Mouse (Mus musculus): ENCODE data around the gene Gm44502. TPM values are rescaled to one million over a fixed set of nuclear protein-coding genes. Genes with fewer than 3 reads are reported as not detected.

The Gm44502 gene
- total RNA-seq, 2 experiments from 2014 or later: 0.71 TPM; not detected in 1

GRCm38 (mm10) chr15:89415282-89415681, 14.2 kb downstream of the Gm44502 start:
- DNase-seq: no peak
- intact Hi-C loops (cut with DNase I; ENCODE audit: low total_unique reads): no loop called here

DNA sequence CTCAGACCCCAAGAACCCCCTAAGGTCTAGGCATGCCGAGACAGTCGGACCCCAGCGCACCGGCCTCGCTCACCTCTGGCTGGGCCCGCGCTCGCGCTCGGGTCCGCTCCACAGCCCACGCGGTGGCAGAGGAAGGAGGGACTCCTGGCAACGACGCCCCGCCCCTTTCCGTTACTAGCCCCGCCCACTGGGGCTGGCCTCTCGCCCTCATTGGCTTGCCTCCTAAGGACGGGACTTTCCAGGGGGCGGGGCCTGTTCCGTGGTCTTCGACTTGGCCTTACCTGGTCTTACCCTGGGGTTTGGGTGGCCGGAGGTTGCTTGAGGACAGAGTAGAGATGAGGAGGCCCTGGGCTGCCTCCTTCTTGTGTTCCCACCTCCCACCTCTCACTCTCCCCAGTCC, 19.4 kb downstream of the Gm44502 start, which contains the start of gene Syce3:
Gene Syce3, minus strand, starts transcription at position 386 of the 400 bp plus-strand sequence.
- intact Hi-C loops (cut with DNase I; ENCODE audit: low total_unique reads): no loop called here
- no peak for DNase-seq

DNA sequence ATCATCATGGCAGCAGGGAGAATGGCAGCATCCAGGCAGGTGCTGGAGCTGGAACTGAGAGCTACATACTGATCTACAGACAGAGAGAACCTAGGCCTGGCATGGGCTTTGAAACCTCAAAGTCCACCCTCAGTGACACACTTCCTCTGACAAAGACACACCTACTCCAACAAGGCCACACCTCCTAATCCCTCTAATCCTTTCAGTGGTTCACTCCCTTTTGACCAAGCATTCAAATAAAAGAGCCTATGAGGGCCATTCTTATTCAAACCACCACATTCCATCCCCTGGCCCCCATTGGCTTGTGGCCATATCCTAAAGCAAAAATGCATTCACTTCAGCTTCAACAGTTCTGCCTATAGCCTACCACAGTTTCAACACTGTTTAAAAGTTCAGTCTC, 22.8 kb downstream of the Gm44502 start:
- no peak for DNase-seq
- intact Hi-C loops (cut with DNase I; ENCODE audit: low total_unique reads): no loop called here

DNA sequence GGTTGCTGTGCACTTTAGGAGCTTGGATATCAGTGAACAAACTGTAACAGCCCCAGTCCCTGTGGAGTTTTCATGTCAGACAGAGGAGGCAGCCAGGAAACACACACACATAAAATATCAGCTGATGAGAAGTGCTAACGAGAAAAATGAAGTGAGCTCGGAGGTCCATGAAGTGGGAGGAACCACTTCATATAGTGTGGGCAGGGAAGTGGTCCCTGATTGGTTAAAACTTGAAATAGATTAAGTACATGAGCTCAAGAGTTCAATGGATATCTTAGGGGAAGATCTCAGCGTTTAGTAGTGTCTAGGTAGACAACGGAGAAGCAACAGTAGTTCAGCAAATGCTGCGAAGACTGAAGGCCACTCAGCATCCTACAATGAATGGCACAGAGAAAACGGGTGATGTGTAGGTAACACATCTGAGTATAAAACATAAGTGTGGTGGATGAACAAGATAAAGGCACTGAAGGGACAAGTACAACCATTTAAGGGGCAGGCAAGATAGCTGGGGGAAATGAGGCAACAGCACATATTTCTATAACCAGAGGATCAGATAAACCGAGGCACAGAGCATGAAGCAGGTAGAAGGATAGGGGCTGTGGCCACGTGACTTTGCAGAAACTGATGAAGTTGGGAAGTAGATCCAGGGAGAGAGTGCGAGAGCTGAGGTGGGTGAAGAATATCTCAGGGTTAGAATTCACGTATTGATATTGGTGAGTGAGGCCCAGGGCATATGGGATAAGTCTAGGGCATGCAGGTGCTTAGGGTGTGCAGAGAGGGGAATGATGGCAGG, 24.5 kb downstream of the Gm44502 start:
- intact Hi-C loops (cut with DNase I; ENCODE audit: low total_unique reads): no loop called here
- DNase-seq: no peak

GRCm38 (mm10) chr15:89402471-89402870, 27.0 kb downstream of the Gm44502 start:
- intact Hi-C loops (cut with DNase I; ENCODE audit: low total_unique reads): no loop called here
- DNase-seq: no peak

DNA sequence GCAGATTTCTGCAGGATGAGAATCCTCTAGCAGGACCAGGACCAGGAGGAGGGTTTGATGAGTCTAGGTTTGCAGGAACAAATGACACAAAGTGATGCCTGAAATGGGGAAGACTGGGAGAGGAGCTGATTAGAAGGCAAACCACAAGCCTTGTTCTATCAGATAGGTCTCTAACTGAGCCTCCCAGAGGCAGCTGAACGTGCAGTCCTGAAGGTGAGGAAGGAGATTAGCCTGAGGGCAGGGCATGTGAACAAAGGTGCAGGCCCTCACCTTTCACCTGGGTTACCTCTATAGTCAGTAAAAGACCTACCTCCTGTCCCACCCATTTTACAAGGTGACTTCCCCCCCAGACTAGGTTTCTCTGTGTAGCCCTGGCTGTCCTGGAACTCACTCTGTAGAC, 29.8 kb downstream of the Gm44502 start:
- DNase-seq: no peak
- intact Hi-C loops (cut with DNase I; ENCODE audit: low total_unique reads): no loop called here

- intact Hi-C loops (cut with DNase I; ENCODE audit: low total_unique reads): no loop called here
Observed at GRCm38 (mm10) chr15:89398146-89398545, 31.4 kb downstream of the Gm44502 start.

GRCm38 (mm10) chr15:89396883-89397282, 32.6 kb downstream of the Gm44502 start:
- no peak for DNase-seq
- intact Hi-C loops (cut with DNase I; ENCODE audit: low total_unique reads): no loop called here

More at GRCm38 (mm10) chr15:89398146-89398545, 31.4 kb downstream of the Gm44502 start:
- no peak for DNase-seq

DNA sequence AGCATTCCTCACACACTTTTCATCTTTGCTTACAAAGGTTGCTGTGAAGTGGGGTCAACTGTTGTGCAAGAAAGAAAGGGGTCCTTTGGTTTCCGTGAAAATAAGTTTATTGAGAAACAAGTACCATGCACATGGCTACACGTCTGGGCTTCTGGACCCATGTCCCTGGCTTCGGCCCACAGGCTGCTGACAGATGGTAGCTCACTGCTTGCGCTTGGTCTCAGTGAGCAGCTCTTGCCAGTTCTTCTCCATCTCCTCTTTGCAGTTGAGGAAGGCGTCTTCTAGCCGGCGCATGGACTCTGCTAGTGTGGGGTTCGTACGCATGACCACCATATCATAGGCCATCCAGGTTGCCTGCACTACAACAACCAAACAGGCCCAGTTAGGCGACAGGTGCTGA, 39.4 kb downstream of the Gm44502 start:
- intact Hi-C loops (cut with DNase I; ENCODE audit: low total_unique reads): no loop called here
- no peak for DNase-seq

DNA sequence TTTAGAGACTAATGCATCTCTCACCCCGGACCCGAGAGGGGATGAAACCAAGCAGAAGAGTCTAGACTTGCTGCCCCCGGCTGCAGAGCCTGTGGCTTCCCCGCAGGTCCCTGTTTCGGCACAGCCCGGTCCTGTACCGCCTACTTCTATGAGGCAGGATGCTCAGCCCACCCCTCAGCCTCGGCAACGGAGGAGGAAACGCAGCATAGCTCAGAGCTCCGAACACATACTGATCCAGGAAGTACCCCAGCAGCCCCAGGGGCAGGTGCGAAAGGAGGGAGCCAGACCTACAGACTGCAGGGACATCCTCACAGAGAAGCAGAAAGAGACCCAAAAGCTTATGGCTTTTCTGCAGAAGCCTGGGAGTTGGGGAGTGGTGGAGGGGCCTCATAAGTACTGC, 42.4 kb downstream of the Gm44502 start:
- intact Hi-C loops (cut with DNase I; ENCODE audit: low total_unique reads): no loop called here
- DNase-seq: no peak

GRCm38 (mm10) chr15:89384617-89385016, 44.9 kb downstream of the Gm44502 start, which contains the start of gene Klhdc7b:
Klhdc7b (plus strand) TSS chr15:89384917.
- DNase-seq: no peak
- intact Hi-C loops (cut with DNase I; ENCODE audit: low total_unique reads): no loop called here

DNA sequence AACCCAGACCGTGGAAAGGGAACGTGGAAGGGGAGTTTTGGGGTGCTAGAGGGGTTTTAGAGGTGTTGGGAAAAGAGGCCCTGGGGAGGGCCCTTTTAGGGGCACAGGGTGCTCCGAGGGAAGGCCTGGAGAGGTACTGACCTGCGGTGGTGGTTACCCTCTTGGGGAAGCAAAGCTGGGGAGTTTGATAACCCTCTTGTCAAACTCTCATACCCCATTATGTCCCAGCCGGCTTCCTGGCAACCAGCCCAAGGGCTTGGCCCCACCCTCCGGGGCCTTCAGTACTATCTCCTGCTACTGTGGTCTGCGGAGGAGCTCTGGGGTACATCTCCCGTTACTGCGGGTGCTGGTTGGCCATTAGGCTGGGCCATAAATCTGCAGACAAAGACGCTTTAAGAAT, 50.1 kb downstream of the Gm44502 start:
- DNase-seq: no peak
- intact Hi-C loops (cut with DNase I; ENCODE audit: low total_unique reads): no loop called here

DNA sequence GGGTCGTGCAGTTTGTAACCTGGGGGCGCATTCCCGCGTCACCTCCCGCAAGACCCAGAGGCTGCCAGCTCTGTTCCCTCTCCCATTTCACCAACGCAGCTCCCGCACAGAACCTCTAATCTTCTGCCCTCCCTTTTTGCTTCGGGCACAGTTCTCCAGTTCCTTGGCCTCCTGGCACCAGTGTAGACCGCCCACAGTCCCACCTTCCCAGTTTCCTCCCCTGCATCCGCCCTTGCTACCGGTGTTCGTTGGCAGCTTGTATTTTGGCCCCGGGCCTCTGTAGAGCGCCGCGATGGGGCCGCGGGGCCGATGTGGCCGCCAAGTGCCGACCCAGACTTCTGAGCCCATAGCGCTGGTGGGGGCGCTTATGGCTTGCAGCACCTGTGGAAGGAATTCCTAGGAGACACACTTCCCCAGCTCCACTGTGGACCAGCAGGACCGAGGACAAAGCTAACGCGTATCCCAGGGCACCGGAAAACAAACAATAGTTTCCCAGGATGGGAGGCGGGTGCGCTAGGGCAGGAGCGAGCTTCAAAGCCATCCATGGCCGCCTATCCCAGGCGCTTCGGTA, 50.6 kb downstream of the Gm44502 start, which contains the start of gene Odf3b:
Gene Odf3b, minus strand, starts transcription at position 452 of the 571 bp plus-strand sequence.
- no peak for DNase-seq

GRCm38 (mm10) chr15:89377938-89378828, 51.3 kb downstream of the Gm44502 start:
- intact Hi-C loops (cut with DNase I; ENCODE audit: low total_unique reads): no loop called here
- no peak for DNase-seq

More for the DNA sequence above, 50.6 kb downstream of the Gm44502 start, which contains the start of gene Odf3b:
- intact Hi-C loops (cut with DNase I; ENCODE audit: low total_unique reads): no loop called here

DNA sequence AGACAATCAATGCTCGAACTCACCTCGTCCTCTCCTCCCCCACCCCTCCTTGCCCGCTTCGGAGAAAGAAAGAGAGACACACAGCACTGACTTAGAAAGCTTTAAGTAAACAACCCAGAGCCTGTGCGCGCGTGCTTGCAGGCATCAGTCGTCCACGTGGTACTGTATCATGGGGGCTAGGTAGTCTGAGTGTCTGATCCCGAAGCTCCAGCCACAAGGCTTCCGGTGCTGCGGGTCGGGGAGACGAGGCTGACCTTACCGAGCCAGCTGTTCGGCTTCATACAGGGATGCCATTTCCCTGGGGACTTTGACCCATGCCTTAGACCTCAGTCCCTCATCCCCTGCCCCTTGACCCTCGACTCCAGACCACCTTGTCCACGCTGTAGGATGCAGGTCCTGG, 52.1 kb downstream of the Gm44502 start:
- DNase-seq: no peak
- intact Hi-C loops (cut with DNase I; ENCODE audit: low total_unique reads): no loop called here

DNA sequence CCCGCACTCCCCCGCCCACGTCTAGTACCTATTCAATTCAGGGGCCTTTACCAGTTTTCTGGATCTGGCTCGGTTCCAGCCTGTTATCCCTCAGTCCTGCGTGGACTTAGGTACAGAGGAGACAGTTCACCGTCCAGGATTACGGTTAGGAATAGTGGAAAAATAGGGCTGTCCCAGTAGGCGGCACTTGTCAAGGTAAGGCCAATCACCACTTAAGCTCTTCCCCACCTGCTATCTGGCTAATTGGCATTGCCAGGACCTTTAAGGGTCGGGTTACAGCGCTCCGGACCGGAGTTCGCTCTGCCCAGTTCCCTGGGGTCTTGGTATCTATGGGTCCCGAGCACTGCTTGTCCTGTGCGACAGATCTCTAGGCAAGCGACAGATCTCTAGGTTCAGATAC, 52.5 kb downstream of the Gm44502 start, which contains the start of gene Tymp:
Gene Tymp, minus strand, starts transcription at position 83 of the 400 bp plus-strand sequence.
- intact Hi-C loops (cut with DNase I; ENCODE audit: low total_unique reads): no loop called here

DNA sequence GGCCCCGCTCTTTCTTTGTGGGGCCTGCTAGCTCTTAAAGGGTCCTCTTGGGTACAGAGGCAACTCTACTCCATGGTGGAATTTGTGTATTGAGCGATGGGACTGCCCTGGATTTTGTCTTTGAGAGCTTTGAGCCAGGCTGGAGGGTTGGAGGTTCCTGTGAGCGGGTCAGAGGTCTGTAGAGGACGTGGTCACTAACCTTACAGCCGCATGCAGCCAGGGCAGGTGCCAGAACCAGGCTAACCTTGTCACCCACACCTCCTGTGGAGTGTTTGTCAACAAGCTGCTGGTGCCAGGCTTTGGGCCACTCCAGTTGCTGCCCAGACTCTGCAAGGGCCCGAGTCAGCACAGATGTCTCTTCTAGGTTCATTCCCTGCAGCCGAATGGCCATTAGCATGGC, 53.5 kb downstream of the Gm44502 start:
- DNase-seq: no peak
- intact Hi-C loops (cut with DNase I; ENCODE audit: low total_unique reads): no loop called here

More for the DNA sequence above, 52.5 kb downstream of the Gm44502 start, which contains the start of gene Tymp:
- no peak for DNase-seq

GRCm38 (mm10) chr15:89374801-89375534, 54.5 kb downstream of the Gm44502 start:
- intact Hi-C loops (cut with DNase I; ENCODE audit: low total_unique reads): no loop called here
- no peak for DNase-seq

GRCm38 (mm10) chr15:89374340-89374739, 55.2 kb downstream of the Gm44502 start:
- no peak for DNase-seq
- intact Hi-C loops (cut with DNase I; ENCODE audit: low total_unique reads): no loop called here
